Mouse (Mus musculus) ZHBTc4 (cell line): ENCODE measurements around the gene Trak1.

ENCODE experiments used
- DNase-seq: peaks from one replicate; pipeline ENCODE4 v3.0.0-alpha.2; 2011; ENCODE audit warnings: low read depth, low spot score

Gene Trak1

GRCm38 (mm10) chr9:121395812-121396211 is 98.5 kb downstream of the Trak1 start:
- no peak for DNase-seq

DNA sequence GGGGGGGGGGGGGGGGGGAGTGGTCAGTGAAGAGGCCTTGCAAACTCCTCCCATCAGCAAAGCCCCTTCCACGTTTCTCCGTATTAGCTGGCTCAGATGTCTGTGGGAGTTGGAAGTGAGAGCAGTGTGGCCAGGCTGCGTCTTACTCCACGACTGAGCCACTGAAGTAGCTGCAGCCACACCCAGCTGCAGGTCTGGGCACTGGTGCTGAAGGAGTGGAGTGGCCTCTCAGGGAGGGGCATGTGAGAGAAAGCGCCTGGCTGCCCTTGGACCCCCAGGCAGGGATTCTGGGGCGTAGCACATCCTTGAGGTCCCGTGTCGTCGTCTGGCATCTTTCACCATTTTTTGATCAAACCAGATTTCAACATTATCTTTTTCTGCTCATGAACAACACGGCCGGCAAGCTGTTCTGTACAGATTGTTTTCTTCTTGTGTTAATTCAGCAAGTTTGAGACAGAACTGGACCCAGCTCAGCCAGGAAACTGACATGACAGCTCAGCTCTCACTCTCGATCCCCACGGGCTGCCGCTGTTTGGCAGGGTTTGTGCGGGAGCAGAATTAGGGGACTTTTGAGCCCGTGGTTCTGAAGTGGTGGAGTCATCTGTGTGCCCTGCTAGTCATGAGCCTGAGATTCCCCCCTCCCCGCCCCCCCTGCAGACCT is 100.9 kb downstream of the Trak1 start:
- DNase-seq = no peak

DNA sequence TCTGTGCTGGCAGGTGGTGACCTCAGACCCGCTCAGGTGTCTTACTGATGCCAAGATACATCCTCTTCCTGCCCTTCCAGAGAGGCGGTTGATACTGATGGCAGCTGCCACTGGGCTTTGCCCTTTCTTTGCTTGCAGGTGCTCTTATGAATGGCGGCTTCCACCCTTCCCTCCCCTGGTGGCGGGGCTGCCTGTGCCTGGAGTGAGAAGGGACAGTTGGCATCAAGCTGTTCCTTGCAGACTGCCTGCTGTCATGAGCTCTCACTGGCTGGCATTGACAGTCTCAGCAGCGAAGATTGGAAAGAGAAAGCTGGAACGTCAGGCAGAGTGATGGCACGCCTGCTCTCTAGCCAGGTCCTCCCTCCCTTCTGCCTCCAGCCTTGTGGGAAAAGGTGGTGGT is 101.5 kb downstream of the Trak1 start:
- DNase-seq = no peak

DNA sequence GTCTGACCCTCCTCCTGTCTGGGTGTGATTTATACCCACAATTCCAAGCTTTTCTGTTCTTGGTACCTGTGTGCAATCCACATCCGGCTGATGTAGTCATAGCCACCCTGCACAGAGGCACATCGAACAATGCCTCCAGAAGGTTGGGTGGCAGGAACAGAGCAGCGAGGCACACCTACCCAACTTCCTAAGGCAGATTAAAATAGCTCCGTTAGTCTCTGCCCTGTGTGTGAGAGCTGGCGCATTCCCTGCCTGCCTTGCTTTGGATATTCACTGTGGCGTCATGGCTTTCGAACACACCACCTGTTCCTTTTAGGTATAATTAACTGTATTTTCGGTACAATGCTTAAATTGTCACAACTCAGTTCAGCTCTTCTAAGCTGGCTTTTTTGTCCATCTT is 103.3 kb downstream of the Trak1 start:
- DNase-seq = no peak

DNA sequence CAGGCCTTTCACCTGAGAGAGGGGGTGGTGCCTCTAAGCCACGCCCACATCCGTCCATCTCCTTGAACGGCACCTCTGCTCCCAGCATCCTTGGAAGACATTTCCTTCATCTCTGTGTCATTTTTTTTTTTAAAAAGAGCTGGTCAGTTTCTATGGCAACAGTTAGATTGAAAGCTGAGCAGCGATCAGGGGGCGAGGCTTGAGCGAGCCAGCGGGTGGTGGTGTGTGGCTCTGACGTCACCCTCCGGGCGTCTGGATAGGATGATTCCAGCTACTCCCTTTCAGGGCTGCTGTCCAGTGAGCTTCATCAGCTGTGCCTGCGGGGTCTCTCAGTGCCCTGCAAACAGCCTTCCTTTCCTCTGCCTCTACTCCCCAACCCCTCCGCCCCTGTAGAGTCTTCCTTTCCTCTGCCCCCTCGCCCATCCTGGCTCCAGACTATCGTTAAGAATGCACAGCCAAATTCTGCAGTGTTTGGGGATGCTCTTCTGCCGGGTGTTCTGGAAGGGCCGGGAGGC is 105.9 kb downstream of the Trak1 start:
- peak; percentile 66 for DNase-seq

GRCm38 (mm10) chr9:121403699-121404098 is 106.4 kb downstream of the Trak1 start:
- DNase-seq = no peak

- no peak for DNase-seq
Measured at GRCm38 (mm10) chr9:121405088-121405681, 107.9 kb downstream of the Trak1 start.

DNA sequence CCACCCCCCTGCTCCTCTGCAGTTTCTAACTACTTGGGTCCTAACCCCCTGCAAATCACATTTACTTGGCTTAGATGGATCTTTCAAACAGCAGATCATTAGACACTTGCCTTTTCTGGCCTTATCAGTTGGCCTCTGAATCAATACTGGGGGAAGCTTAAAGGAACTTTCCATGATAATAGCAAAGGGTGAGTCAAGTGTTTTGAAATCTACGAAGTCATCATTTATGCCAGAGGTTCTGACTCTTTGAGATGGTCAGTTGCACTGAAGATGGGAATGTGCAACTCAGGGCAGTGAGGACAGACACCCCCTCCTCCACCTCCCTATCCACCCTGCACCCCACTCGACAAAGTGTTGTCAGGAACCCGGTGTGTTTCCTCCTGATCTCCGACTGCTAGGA is 108.5 kb downstream of the Trak1 start:
- no peak for DNase-seq

GRCm38 (mm10) chr9:121414237-121414636 is 116.9 kb downstream of the Trak1 start:
- no peak for DNase-seq

DNA sequence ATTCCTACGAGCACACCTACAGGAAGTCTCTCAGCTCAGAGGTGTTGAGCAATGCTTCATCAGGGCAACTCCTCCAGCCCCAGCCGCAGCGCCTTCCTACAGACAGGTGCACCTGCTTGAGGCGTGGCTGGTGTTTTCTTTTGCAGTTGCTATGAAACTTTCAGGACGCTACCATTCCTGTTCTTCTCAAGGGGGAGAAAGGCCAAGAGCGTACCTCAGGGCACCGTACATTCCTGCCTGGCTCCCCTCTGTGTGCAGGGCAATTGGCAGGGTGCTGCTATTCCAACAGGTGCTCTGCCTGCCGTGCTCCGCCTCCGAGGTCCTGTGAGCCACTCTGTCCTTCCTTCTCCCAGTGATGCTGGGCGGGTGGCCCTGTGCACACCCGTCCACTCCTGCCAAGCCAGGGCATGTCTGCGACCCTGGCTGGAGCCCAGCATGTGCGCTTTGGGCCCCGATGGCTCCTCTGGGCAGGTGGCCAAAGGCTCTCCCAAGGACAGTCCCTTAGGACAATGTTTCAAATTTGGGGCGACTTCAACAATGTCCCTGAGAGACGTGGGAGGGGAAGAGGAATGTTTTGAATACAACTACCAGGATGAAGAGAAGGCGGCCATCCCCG is 118.4 kb downstream of the Trak1 start:
- DNase-seq = no peak

GRCm38 (mm10) chr9:121416460-121416859 is 119.2 kb downstream of the Trak1 start:
- DNase-seq = no peak

- no peak for DNase-seq
Measured at GRCm38 (mm10) chr9:121416872-121417637, 119.8 kb downstream of the Trak1 start.

GRCm38 (mm10) chr9:121419011-121419410 is 121.7 kb downstream of the Trak1 start:
- no peak for DNase-seq

- DNase-seq = no peak
Measured at GRCm38 (mm10) chr9:121419573-121419972, 122.3 kb downstream of the Trak1 start.

- DNase-seq = no peak
Measured at GRCm38 (mm10) chr9:121420817-121421216, 123.5 kb downstream of the Trak1 start.

GRCm38 (mm10) chr9:121422402-121422801 is 125.1 kb downstream of the Trak1 start:
- DNase-seq = no peak

DNA sequence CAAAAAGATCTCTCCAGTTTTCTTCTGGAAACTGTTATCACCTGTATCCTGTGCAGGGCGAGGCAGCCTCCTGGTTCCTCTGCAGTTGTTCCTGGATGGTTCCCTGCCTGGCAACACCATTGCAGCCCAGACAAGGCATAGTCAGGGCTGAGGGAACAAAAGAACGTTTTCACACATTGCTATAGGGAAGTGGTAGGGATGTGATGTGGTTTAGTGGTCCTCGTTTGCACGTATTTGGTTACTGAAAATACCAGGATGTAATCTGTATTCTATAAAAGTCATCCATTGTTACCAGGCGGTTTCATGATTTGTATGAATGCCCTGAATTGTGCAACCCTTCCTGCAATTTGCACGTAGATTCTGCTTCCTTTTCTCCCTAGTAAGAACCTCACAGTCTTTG is 126.3 kb downstream of the Trak1 start:
- no peak for DNase-seq

GRCm38 (mm10) chr9:121424281-121425164 is 127.2 kb downstream of the Trak1 start:
- DNase-seq = no peak

DNA sequence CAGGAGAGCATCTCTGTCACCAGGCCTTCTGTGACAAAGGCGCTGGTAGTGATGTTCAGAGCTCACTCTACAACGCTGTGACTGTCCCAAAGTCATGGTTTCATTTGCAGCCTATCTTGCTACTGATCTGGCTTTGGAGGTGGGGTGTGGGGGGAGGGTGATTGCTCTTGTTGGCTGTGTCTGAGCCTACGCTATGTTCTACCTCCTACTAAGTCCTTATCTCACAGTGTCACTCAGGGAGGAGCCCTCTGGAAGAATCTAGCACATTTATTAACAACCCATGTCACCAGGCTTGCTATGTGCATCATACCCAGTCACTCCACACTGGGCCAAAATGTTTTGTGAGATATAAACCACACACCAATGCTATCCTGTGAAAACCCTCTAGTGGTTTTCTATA is 129.1 kb downstream of the Trak1 start:
- DNase-seq = no peak

- no peak for DNase-seq
Measured at GRCm38 (mm10) chr9:121426902-121427301, 129.6 kb downstream of the Trak1 start.

- no peak for DNase-seq
Measured at GRCm38 (mm10) chr9:121429592-121429991, 132.3 kb downstream of the Trak1 start.
